Mouse (Mus musculus) neural tube, postnatal 0 days (tissue): Measurements from ENCODE around the gene Ifi207. TPM values are rescaled to one million over a fixed set of nuclear protein-coding genes. Genes with fewer than 3 reads are reported as not detected.

Experiments used
- polyA plus RNA-seq: library from polyadenylated mRNA; unstranded; fragments of >200 nt; fragmentation: Nextera tagmentation; extraction: Ambion mirVana; gene quantifications from 2 replicates; pipeline ENCODE4 v1.2.1, GENCODE M21; 2015

The Ifi207 gene
- polyA plus RNA-seq = 0.41 and 0.61 TPM in 2 replicates

GRCm38 (mm10) chr1:173741656-173742055, at the start of gene Ifi207:
TSS of gene Ifi207 (minus strand) at chr1:173741747.

DNA sequence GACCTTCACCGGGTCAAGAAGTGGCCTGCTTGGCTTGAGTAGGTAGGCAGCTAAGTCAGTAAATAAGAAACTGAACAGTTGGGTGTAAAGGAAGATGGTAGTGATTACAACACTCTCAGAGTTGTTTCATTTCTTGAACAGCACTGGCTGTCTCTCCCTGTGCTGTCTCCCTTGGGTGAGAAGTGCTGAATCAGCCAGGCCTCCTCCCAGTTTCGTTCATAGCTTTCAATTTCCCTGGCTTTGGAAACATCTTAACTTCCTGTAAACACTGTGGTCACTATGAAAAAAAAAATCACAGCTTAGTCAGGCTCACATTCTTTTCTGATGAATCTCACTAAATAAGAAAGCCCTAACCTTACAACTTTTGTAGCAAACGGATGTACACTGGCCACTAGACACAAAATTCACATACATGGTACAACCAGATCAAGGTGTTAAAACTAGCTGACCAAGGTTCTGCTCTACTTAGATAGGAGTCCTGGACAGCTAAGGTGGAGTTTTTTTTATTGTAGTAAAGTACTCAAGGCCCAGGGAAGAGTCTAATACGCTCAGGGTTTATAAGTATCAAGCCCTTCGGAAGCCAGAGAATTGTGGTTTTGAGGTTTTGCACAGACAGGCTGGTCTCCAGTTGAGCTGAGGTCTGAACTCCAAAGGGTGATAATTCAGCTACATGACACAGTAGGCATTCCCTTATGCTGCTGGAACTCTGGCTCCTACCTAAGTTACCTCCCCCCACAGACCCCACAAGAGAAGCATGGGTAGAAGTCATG, 25.5 kb upstream of the Ifi207 start, which contains the start of gene Ifi204:
TSS of gene Ifi204 (minus strand) at position 96 of the 770 bp plus-strand sequence.

GRCm38 (mm10) chr1:173673458-173674097, 68.0 kb downstream of the Ifi207 start, which contains the start of gene Ifi208:
TSS of gene Ifi208 (plus strand) at chr1:173673675.

Other genes starting within 250 kb of the Ifi207 start
- gene Ifi214, start 205.8 kb downstream of the Ifi207 start, polyA plus RNA-seq = not detected in 2 replicates
- gene Ifi213, start 142.5 kb downstream of the Ifi207 start, polyA plus RNA-seq = 0.24 TPM in 1 of 2 replicates, not detected in the other
- gene Ifi209, start 110.8 kb downstream of the Ifi207 start, polyA plus RNA-seq = 0.12 and 0.27 TPM in 2 replicates
- gene Ifi208, start 68.1 kb downstream of the Ifi207 start, polyA plus RNA-seq = not detected in 2 replicates
- 1.4 and 1.5 TPM in 2 replicates for gene Ifi204, start 25.2 kb upstream of the Ifi207 start, polyA plus RNA-seq
- gene Ifi211, start 171.3 kb upstream of the Ifi207 start, polyA plus RNA-seq = 0.77 and 0.89 TPM in 2 replicates
- 2.5 TPM in 2 replicates for gene Mndal, start 200.7 kb upstream of the Ifi207 start, polyA plus RNA-seq
- gene Ifi203, start 200.9 kb upstream of the Ifi207 start, polyA plus RNA-seq = 0.94 and 2.3 TPM in 2 replicates
- not detected in 2 replicates for gene Ifi202b, start 241.0 kb upstream of the Ifi207 start, polyA plus RNA-seq